Mouse (Mus musculus) right cerebral cortex, adult 18-20 months (tissue): ENCODE results near the gene Zfp697.
"Not testable (repeated sequence)": the region's sequence is repeated elsewhere in the genome, so short reads cannot be mapped to it uniquely, and the experiment has no call there.

Experiments used
- DNase-seq: peaks from one replicate; pipeline ENCODE4 v3.0.0; 2022; ENCODE audit warnings: mixed read lengths

The Zfp697 gene

GRCm38 (mm10) chr3:98524552-98524951, 142.3 kb downstream of the Zfp697 start:
- not testable (repeated sequence) for DNase-seq

GRCm38 (mm10) chr3:98524978-98525377, 142.7 kb downstream of the Zfp697 start:
- not testable (repeated sequence) for DNase-seq

GRCm38 (mm10) chr3:98547641-98548040, 165.4 kb downstream of the Zfp697 start:
- not testable (repeated sequence) for DNase-seq

- not testable (repeated sequence) for DNase-seq
These were observed 166.2 kb downstream of the Zfp697 start for GRCm38 (mm10) chr3:98548495-98548894.

GRCm38 (mm10) chr3:98550215-98550614, 168.0 kb downstream of the Zfp697 start:
- DNase-seq, result not testable (repeated sequence)

- DNase-seq, result not testable (repeated sequence)
These were observed 168.6 kb downstream of the Zfp697 start for GRCm38 (mm10) chr3:98550832-98551231.

GRCm38 (mm10) chr3:98560711-98561110, 178.4 kb downstream of the Zfp697 start:
- DNase-seq, result not testable (repeated sequence)

GRCm38 (mm10) chr3:98563831-98564230, 181.6 kb downstream of the Zfp697 start:
- not testable (repeated sequence) for DNase-seq

- DNase-seq, result not testable (repeated sequence)
These were observed 182.6 kb downstream of the Zfp697 start for GRCm38 (mm10) chr3:98564894-98565293.

- DNase-seq, result not testable (repeated sequence)
These were observed 185.5 kb downstream of the Zfp697 start for GRCm38 (mm10) chr3:98567717-98568116.

GRCm38 (mm10) chr3:98581024-98581423, 198.8 kb downstream of the Zfp697 start:
- peak; percentile 76 for DNase-seq

GRCm38 (mm10) chr3:98582202-98582601, 199.9 kb downstream of the Zfp697 start:
- not testable (repeated sequence) for DNase-seq

GRCm38 (mm10) chr3:98582622-98583021, 200.4 kb downstream of the Zfp697 start:
- DNase-seq, result not testable (repeated sequence)

- no peak for DNase-seq
These were observed 205.5 kb downstream of the Zfp697 start for GRCm38 (mm10) chr3:98587721-98588120.

- no peak for DNase-seq
These were observed 206.4 kb downstream of the Zfp697 start, which contains the start of gene Gm10681 for GRCm38 (mm10) chr3:98588707-98589106. TSS of gene Gm10681 (minus strand) at chr3:98588807.

GRCm38 (mm10) chr3:98613540-98613939, 231.3 kb downstream of the Zfp697 start:
- DNase-seq, result not testable (repeated sequence)

GRCm38 (mm10) chr3:98613963-98614362, 231.7 kb downstream of the Zfp697 start:
- DNase-seq, result no peak

GRCm38 (mm10) chr3:98614406-98614927, 232.2 kb downstream of the Zfp697 start:
- DNase-seq, result not testable (repeated sequence)

- DNase-seq, result not testable (repeated sequence)
These were observed 234.0 kb downstream of the Zfp697 start for GRCm38 (mm10) chr3:98616244-98616643.

- not testable (repeated sequence) for DNase-seq
These were observed 234.5 kb downstream of the Zfp697 start for GRCm38 (mm10) chr3:98616786-98617185.

- no peak for DNase-seq
These were observed 247.4 kb downstream of the Zfp697 start for GRCm38 (mm10) chr3:98629633-98630032.

- DNase-seq, result no peak
These were observed 247.9 kb downstream of the Zfp697 start, which contains the start of gene Hsd3b5 for GRCm38 (mm10) chr3:98630152-98630551. TSS of gene Hsd3b5 (minus strand) at chr3:98630252.

GRCm38 (mm10) chr3:98635145-98635544, 252.9 kb downstream of the Zfp697 start:
- no peak for DNase-seq

- DNase-seq, result no peak
These were observed 298.5 kb downstream of the Zfp697 start for GRCm38 (mm10) chr3:98680786-98681185.

GRCm38 (mm10) chr3:98682401-98682800, 300.1 kb downstream of the Zfp697 start:
- DNase-seq, result no peak
